Mouse (Mus musculus): ENCODE measurements at regions not wholly inside any gene's neighbourhood (a gene's known extent, or its start where the extent isn't known, plus 50 kb on each side); places are given as distances from the start of the nearest gene placed in this dataset.

GRCm38 (mm10) chr10:56545989-56546388 is 168.9 kb downstream of the Gja1 start:
- H3K9ac ChIP-seq (ENCODE audit: low read depth, low read length): no peak overlapping the region
- no peaks in the 10 kb centered on the region for H3K79me2 ChIP-seq (replicated peaks; ENCODE audit: control insufficient read depth, insufficient read depth, low read length)
- H3K36me3 ChIP-seq (ENCODE audit: control insufficient read depth, insufficient read depth, low read length): no peaks in the 10 kb centered on the region
- no peaks in the 10 kb centered on the region for H3K4me1 ChIP-seq (ENCODE audit: control insufficient read depth, insufficient read depth, low read length)
- no peak for TF ChIP-seq POLR2A (IDR thresholded peaks at IDR 0.05; ENCODE audit: insufficient read depth, low read depth, low read length)
- H3K27me3 ChIP-seq (ENCODE audit: control insufficient read depth, insufficient read depth, low read length): no peaks in the 10 kb centered on the region
- intact Hi-C loops (cut with DNase I): no loop called here
- no peak overlapping the region for H3K4me3 ChIP-seq
- no peak for DNase-seq
- WGBS: 87% methylated on average over 3 of the region's 3 CpGs
- H3K27ac ChIP-seq: no peak overlapping the region

GRCm38 (mm10) chr10:56546824-56547223 is 169.7 kb downstream of the Gja1 start:
- no peaks in the 10 kb centered on the region for H3K4me1 ChIP-seq (ENCODE audit: control insufficient read depth, insufficient read depth, low read length)
- intact Hi-C loops (cut with DNase I): no loop called here
- no peaks in the 10 kb centered on the region for H3K36me3 ChIP-seq (ENCODE audit: control insufficient read depth, insufficient read depth, low read length)
- H3K27me3 ChIP-seq (ENCODE audit: control insufficient read depth, insufficient read depth, low read length): no peaks in the 10 kb centered on the region
- no peak overlapping the region for H3K27ac ChIP-seq
- no peak overlapping the region for H3K4me3 ChIP-seq
- no peak for DNase-seq
- 46% methylated on average over 2 of the region's 2 CpGs for WGBS
- no peaks in the 10 kb centered on the region for H3K79me2 ChIP-seq (replicated peaks; ENCODE audit: control insufficient read depth, insufficient read depth, low read length)
- no peak for TF ChIP-seq EP300 (IDR thresholded peaks at IDR 0.05; ENCODE audit: insufficient read depth, low read depth, low read length)
- no peak for TF ChIP-seq POLR2A (IDR thresholded peaks at IDR 0.05; ENCODE audit: insufficient read depth, low read depth, low read length)
- no peak for TF ChIP-seq CTCF (IDR thresholded peaks at IDR 0.05)
- no peak overlapping the region for H3K9ac ChIP-seq (ENCODE audit: low read depth, low read length)

GRCm38 (mm10) chr10:56547825-56548224 is 170.7 kb downstream of the Gja1 start:
- Histone ChIP-seq H3K79me2 (replicated peaks; ENCODE audit: control insufficient read depth, insufficient read depth, low read length) (no peaks in the 10 kb centered on the region), H3K27ac (no peak overlapping the region), H3K27me3 (ENCODE audit: control insufficient read depth, insufficient read depth, low read length) (no peaks in the 10 kb centered on the region), H3K9ac (ENCODE audit: low read depth, low read length) (no peak overlapping the region), H3K4me1 (ENCODE audit: control insufficient read depth, insufficient read depth, low read length) (no peaks in the 10 kb centered on the region), H3K36me3 (ENCODE audit: control insufficient read depth, insufficient read depth, low read length) (no peaks in the 10 kb centered on the region), H3K4me3 (no peak overlapping the region)
- no peak for DNase-seq
- intact Hi-C loops (cut with DNase I): no loop called here
- 86% methylated on average over 3 of the region's 4 CpGs for WGBS
- TF ChIP-seq POLR2A (IDR thresholded peaks at IDR 0.05; ENCODE audit: insufficient read depth, low read depth, low read length) (no peak), CTCF (IDR thresholded peaks at IDR 0.05) (no peak), EP300 (IDR thresholded peaks at IDR 0.05; ENCODE audit: insufficient read depth, low read depth, low read length) (no peak)

GRCm38 (mm10) chr10:56566836-56567442 is 189.8 kb downstream of the Gja1 start:
- H3K4me1 ChIP-seq (ENCODE audit: control insufficient read depth, insufficient read depth, low read length): no peaks in the 10 kb centered on the region
- no peak overlapping the region for H3K4me3 ChIP-seq
- H3K27me3 ChIP-seq (ENCODE audit: control insufficient read depth, insufficient read depth, low read length): no peaks in the 10 kb centered on the region
- 59% methylated on average over 12 of the region's 12 CpGs for WGBS
- H3K27ac ChIP-seq: no peak overlapping the region
- no peak overlapping the region for H3K9ac ChIP-seq (ENCODE audit: low read depth, low read length)
- no peaks in the 10 kb centered on the region for H3K36me3 ChIP-seq (ENCODE audit: control insufficient read depth, insufficient read depth, low read length)
- no peaks in the 10 kb centered on the region for H3K79me2 ChIP-seq (replicated peaks; ENCODE audit: control insufficient read depth, insufficient read depth, low read length)
- no peak for TF ChIP-seq CTCF (IDR thresholded peaks at IDR 0.05)
- no peak for TF ChIP-seq EP300 (IDR thresholded peaks at IDR 0.05; ENCODE audit: insufficient read depth, low read depth, low read length)
- no peak for TF ChIP-seq POLR2A (IDR thresholded peaks at IDR 0.05; ENCODE audit: insufficient read depth, low read depth, low read length)
- intact Hi-C loops (cut with DNase I): no loop called here
- DNase-seq: no peak

- DNase-seq: peak in 1 of 2 experiments; percentile 37
- intact Hi-C loops (cut with DNase I): no loop called here
- TF ChIP-seq EP300 (IDR thresholded peaks at IDR 0.05; ENCODE audit: insufficient read depth, low read depth, low read length) (no peak), CTCF (IDR thresholded peaks at IDR 0.05) (no peak), POLR2A (IDR thresholded peaks at IDR 0.05; ENCODE audit: insufficient read depth, low read depth, low read length) (no peak)
- 13% methylated on average over 6 of the region's 6 CpGs for WGBS
- Histone ChIP-seq H3K36me3 (ENCODE audit: control insufficient read depth, insufficient read depth, low read length) (no peaks in the 10 kb centered on the region), H3K4me3 (no peak overlapping the region), H3K27me3 (ENCODE audit: control insufficient read depth, insufficient read depth, low read length) (no peaks in the 10 kb centered on the region), H3K79me2 (replicated peaks; ENCODE audit: control insufficient read depth, insufficient read depth, low read length) (no peaks in the 10 kb centered on the region), H3K9ac (ENCODE audit: low read depth, low read length) (no peak overlapping the region), H3K4me1 (ENCODE audit: control insufficient read depth, insufficient read depth, low read length) (peaks cover 3% of the 10 kb centered on the region), H3K27ac (peak overlapping the region; percentile 53)
These were observed 204.9 kb downstream of the Gja1 start for GRCm38 (mm10) chr10:56582065-56582464.

GRCm38 (mm10) chr10:56587205-56587604 is 210.1 kb downstream of the Gja1 start:
- WGBS: 72% methylated on average over 2 of the region's 2 CpGs
- Histone ChIP-seq H3K79me2 (replicated peaks; ENCODE audit: control insufficient read depth, insufficient read depth, low read length) (no peaks in the 10 kb centered on the region), H3K4me3 (no peak overlapping the region), H3K4me1 (ENCODE audit: control insufficient read depth, insufficient read depth, low read length) (peaks cover 1% of the 10 kb centered on the region), H3K9ac (ENCODE audit: low read depth, low read length) (no peak overlapping the region), H3K27ac (no peak overlapping the region), H3K36me3 (ENCODE audit: control insufficient read depth, insufficient read depth, low read length) (no peaks in the 10 kb centered on the region), H3K27me3 (ENCODE audit: control insufficient read depth, insufficient read depth, low read length) (no peaks in the 10 kb centered on the region)
- TF ChIP-seq POLR2A (IDR thresholded peaks at IDR 0.05; ENCODE audit: insufficient read depth, low read depth, low read length) (no peak), EP300 (IDR thresholded peaks at IDR 0.05; ENCODE audit: insufficient read depth, low read depth, low read length) (no peak), CTCF (IDR thresholded peaks at IDR 0.05) (no peak)
- intact Hi-C loops (cut with DNase I): no loop called here
- no peak for DNase-seq
